Mouse (Mus musculus) lung, adult 2 months (tissue): Measurements from ENCODE around the gene Cdkal1. TPM values are rescaled to one million over a fixed set of nuclear protein-coding genes. Genes with fewer than 3 reads are reported as not detected.

Source experiments
- DNase-seq: peaks from one replicate; pipeline ENCODE4 v3.0.0; 2022
- H3K4me1 ChIP-seq: fragments of 200-500 bp; 2 replicates; pipeline ENCODE4 v1.6.1; 2011; ENCODE audit warnings: low read length; ENCODE audit not compliant: control insufficient read depth, insufficient read depth
- H3K4me3 ChIP-seq: fragments of 200-500 bp; replicated peaks from 2 replicates; pipeline ENCODE3; 2011; ENCODE audit warnings: low read depth, mild to moderate bottlenecking, control low read depth, low read length; ENCODE audit errors: extremely low read depth
- CTCF ChIP-seq: fragments of 200-500 bp; IDR thresholded peaks from 2 replicates; pipeline ENCODE4 v1.5.1; 2011; ENCODE audit warnings: mild to moderate bottlenecking, low read length, control low read depth; ENCODE audit not compliant: insufficient read depth
- POLR2A ChIP-seq: fragments of 200-500 bp; IDR thresholded peaks from 2 replicates; pipeline ENCODE4 v1.6.1; 2011; ENCODE audit warnings: low read depth, mild to moderate bottlenecking, control low read depth, low read length, borderline replicate concordance; ENCODE audit errors: extremely low read depth
- WGBS: fragments of 180-500 bp; shearing (Covaris S2); methylation state at CpG from one replicate; pipeline ENCODE4 v1.1.7; 2018; 5-methylcytosine and 5-hydroxymethylcytosine counted together
- polyA plus RNA-seq: library from polyadenylated mRNA; depleted of rRNA; stranded (reverse); fragments of >200 nt; gene quantifications from 2 replicates; pipeline ENCODE4 v1.2.3, GENCODE M21; 2012

Cdkal1 gene
- polyA plus RNA-seq, 1 experiment = 2.6 TPM

- TF ChIP-seq POLR2A = no peak
- TF ChIP-seq CTCF = no peak
- no peak overlapping the region for H3K4me3 ChIP-seq
- WGBS = 60% methylated on average over 4 of the region's 4 CpGs
- H3K4me1 ChIP-seq = no peaks in the 10 kb centered on the region
- no peak for DNase-seq
These were observed 606.9 kb downstream of the Cdkal1 start for GRCm38 (mm10) chr13:29248535-29248934.

- Histone ChIP-seq H3K4me1 (no peaks in the 10 kb centered on the region), H3K4me3 (no peak overlapping the region)
- DNase-seq = no peak
- WGBS = 50% methylated on average over 3 of the region's 3 CpGs
- TF ChIP-seq POLR2A = no peak
These were observed 607.7 kb downstream of the Cdkal1 start for GRCm38 (mm10) chr13:29247800-29248199.

- Histone ChIP-seq H3K4me3 (no peak overlapping the region), H3K4me1 (no peaks in the 10 kb centered on the region)
- TF ChIP-seq CTCF (no peak), POLR2A (no peak)
- WGBS = 49% methylated on average over 4 of the region's 4 CpGs
- no peak for DNase-seq
These were observed 620.4 kb downstream of the Cdkal1 start for GRCm38 (mm10) chr13:29235065-29235464.

- WGBS = 92% methylated on average over 4 of the region's 4 CpGs
- TF ChIP-seq CTCF (no peak), POLR2A (no peak)
- no peaks in the 10 kb centered on the region for H3K4me1 ChIP-seq
- no peak for DNase-seq
- H3K4me3 ChIP-seq = no peak overlapping the region
These were observed 621.0 kb downstream of the Cdkal1 start for GRCm38 (mm10) chr13:29234442-29234841.

GRCm38 (mm10) chr13:29233970-29234369 is 621.5 kb downstream of the Cdkal1 start:
- Histone ChIP-seq H3K4me3 (no peak overlapping the region), H3K4me1 (no peaks in the 10 kb centered on the region)
- 86% methylated on average over 11 of the region's 11 CpGs for WGBS
- DNase-seq = no peak
- TF ChIP-seq POLR2A (no peak), CTCF (no peak)

GRCm38 (mm10) chr13:29232681-29233080 is 622.8 kb downstream of the Cdkal1 start:
- H3K4me3 ChIP-seq = no peak overlapping the region
- TF ChIP-seq POLR2A (no peak), CTCF (no peak)
- WGBS = 30% methylated on average over 4 of the region's 4 CpGs
- no peaks in the 10 kb centered on the region for H3K4me1 ChIP-seq
- no peak for DNase-seq

GRCm38 (mm10) chr13:29224815-29225214 is 630.7 kb downstream of the Cdkal1 start:
- TF ChIP-seq POLR2A (no peak), CTCF (no peak)
- no peak for DNase-seq
- H3K4me1 ChIP-seq = no peaks in the 10 kb centered on the region
- 36% methylated on average over 5 of the region's 5 CpGs for WGBS
- H3K4me3 ChIP-seq = no peak overlapping the region

- Histone ChIP-seq H3K4me1 (no peaks in the 10 kb centered on the region), H3K4me3 (no peak overlapping the region)
- TF ChIP-seq CTCF (no peak), POLR2A (no peak)
- WGBS = 55% methylated on average over 10 of the region's 10 CpGs
- DNase-seq = no peak
These were observed 633.1 kb downstream of the Cdkal1 start for GRCm38 (mm10) chr13:29222261-29222838.

- no peak for DNase-seq
- TF ChIP-seq CTCF = no peak
- TF ChIP-seq POLR2A = no peak
- no peak overlapping the region for H3K4me3 ChIP-seq
- no peaks in the 10 kb centered on the region for H3K4me1 ChIP-seq
- 87% methylated on average over 5 of the region's 5 CpGs for WGBS
These were observed 633.8 kb downstream of the Cdkal1 start for GRCm38 (mm10) chr13:29221646-29222045.

GRCm38 (mm10) chr13:29218594-29219230 is 636.8 kb downstream of the Cdkal1 start:
- H3K4me1 ChIP-seq = no peaks in the 10 kb centered on the region
- no peak for DNase-seq
- TF ChIP-seq POLR2A = no peak
- TF ChIP-seq CTCF = no peak
- H3K4me3 ChIP-seq = no peak overlapping the region
